Mouse (Mus musculus): ENCODE measurements around the gene Plekha5. TPM values are rescaled to one million over a fixed set of nuclear protein-coding genes. Genes with fewer than 3 reads are reported as not detected.
"Not testable (repeated sequence)": the region's sequence is repeated elsewhere in the genome, so short reads cannot be mapped to it uniquely, and the experiment has no call there.

The Plekha5 gene
- total RNA-seq, 1 experiment from 2014 or later: 26.4 TPM

GRCm38 (mm10) chr6:140577822-140578170, 153.9 kb downstream of the Plekha5 start:
- ATAC-seq (replicated peaks in 1 of 2; ENCODE audit: insufficient read depth in 1 of 2, low FRiP score in 2 of 2, low TSS enrichment in 1 of 2, low read depth in 1 of 2, poor library complexity in 2 of 2, severe bottlenecking in 2 of 2): no peak

GRCm38 (mm10) chr6:140578985-140579384, 155.1 kb downstream of the Plekha5 start:
- ATAC-seq (replicated peaks in 1 of 2; ENCODE audit: insufficient read depth in 1 of 2, low FRiP score in 2 of 2, low TSS enrichment in 1 of 2, low read depth in 1 of 2, poor library complexity in 2 of 2, severe bottlenecking in 2 of 2): not testable (repeated sequence)

- ATAC-seq (replicated peaks in 1 of 2; ENCODE audit: insufficient read depth in 1 of 2, low FRiP score in 2 of 2, low TSS enrichment in 1 of 2, low read depth in 1 of 2, poor library complexity in 2 of 2, severe bottlenecking in 2 of 2): no peak
Observed at GRCm38 (mm10) chr6:140580170-140580569, 156.3 kb downstream of the Plekha5 start.

GRCm38 (mm10) chr6:140586714-140587259, 162.9 kb downstream of the Plekha5 start:
- ATAC-seq (replicated peaks in 1 of 2; ENCODE audit: insufficient read depth in 1 of 2, low FRiP score in 2 of 2, low TSS enrichment in 1 of 2, low read depth in 1 of 2, poor library complexity in 2 of 2, severe bottlenecking in 2 of 2): no peak

- no peak for ATAC-seq (replicated peaks in 1 of 2; ENCODE audit: insufficient read depth in 1 of 2, low FRiP score in 2 of 2, low TSS enrichment in 1 of 2, low read depth in 1 of 2, poor library complexity in 2 of 2, severe bottlenecking in 2 of 2)
Observed at GRCm38 (mm10) chr6:140591331-140591730, 167.5 kb downstream of the Plekha5 start.

GRCm38 (mm10) chr6:140592713-140593112, 168.9 kb downstream of the Plekha5 start:
- ATAC-seq (replicated peaks in 1 of 2; ENCODE audit: insufficient read depth in 1 of 2, low FRiP score in 2 of 2, low TSS enrichment in 1 of 2, low read depth in 1 of 2, poor library complexity in 2 of 2, severe bottlenecking in 2 of 2): no peak

- ATAC-seq (replicated peaks in 1 of 2; ENCODE audit: insufficient read depth in 1 of 2, low FRiP score in 2 of 2, low TSS enrichment in 1 of 2, low read depth in 1 of 2, poor library complexity in 2 of 2, severe bottlenecking in 2 of 2): no peak
Observed at GRCm38 (mm10) chr6:140593420-140594170, 169.7 kb downstream of the Plekha5 start.

- ATAC-seq (replicated peaks in 1 of 2; ENCODE audit: insufficient read depth in 1 of 2, low FRiP score in 2 of 2, low TSS enrichment in 1 of 2, low read depth in 1 of 2, poor library complexity in 2 of 2, severe bottlenecking in 2 of 2): not testable (repeated sequence)
Observed at GRCm38 (mm10) chr6:140595551-140595950, 171.7 kb downstream of the Plekha5 start.

GRCm38 (mm10) chr6:140597381-140598329, 173.8 kb downstream of the Plekha5 start:
- no peak for ATAC-seq (replicated peaks in 1 of 2; ENCODE audit: insufficient read depth in 1 of 2, low FRiP score in 2 of 2, low TSS enrichment in 1 of 2, low read depth in 1 of 2, poor library complexity in 2 of 2, severe bottlenecking in 2 of 2)

GRCm38 (mm10) chr6:140598516-140598915, 174.7 kb downstream of the Plekha5 start:
- no peak for ATAC-seq (replicated peaks in 1 of 2; ENCODE audit: insufficient read depth in 1 of 2, low FRiP score in 2 of 2, low TSS enrichment in 1 of 2, low read depth in 1 of 2, poor library complexity in 2 of 2, severe bottlenecking in 2 of 2)

GRCm38 (mm10) chr6:140599337-140599736, 175.5 kb downstream of the Plekha5 start:
- ATAC-seq (replicated peaks in 1 of 2; ENCODE audit: insufficient read depth in 1 of 2, low FRiP score in 2 of 2, low TSS enrichment in 1 of 2, low read depth in 1 of 2, poor library complexity in 2 of 2, severe bottlenecking in 2 of 2): no peak

GRCm38 (mm10) chr6:140600671-140601070, 176.8 kb downstream of the Plekha5 start:
- not testable (repeated sequence) for ATAC-seq (replicated peaks in 1 of 2; ENCODE audit: insufficient read depth in 1 of 2, low FRiP score in 2 of 2, low TSS enrichment in 1 of 2, low read depth in 1 of 2, poor library complexity in 2 of 2, severe bottlenecking in 2 of 2)

GRCm38 (mm10) chr6:140601175-140601574, 177.3 kb downstream of the Plekha5 start:
- no peak for ATAC-seq (replicated peaks in 1 of 2; ENCODE audit: insufficient read depth in 1 of 2, low FRiP score in 2 of 2, low TSS enrichment in 1 of 2, low read depth in 1 of 2, poor library complexity in 2 of 2, severe bottlenecking in 2 of 2)

GRCm38 (mm10) chr6:140603228-140603944, 179.5 kb downstream of the Plekha5 start:
- ATAC-seq (replicated peaks in 1 of 2; ENCODE audit: insufficient read depth in 1 of 2, low FRiP score in 2 of 2, low TSS enrichment in 1 of 2, low read depth in 1 of 2, poor library complexity in 2 of 2, severe bottlenecking in 2 of 2): no peak

GRCm38 (mm10) chr6:140605173-140605572, 181.3 kb downstream of the Plekha5 start:
- ATAC-seq (replicated peaks in 1 of 2; ENCODE audit: insufficient read depth in 1 of 2, low FRiP score in 2 of 2, low TSS enrichment in 1 of 2, low read depth in 1 of 2, poor library complexity in 2 of 2, severe bottlenecking in 2 of 2): not testable (repeated sequence)

GRCm38 (mm10) chr6:140605732-140606131, 181.9 kb downstream of the Plekha5 start:
- no peak for ATAC-seq (replicated peaks in 1 of 2; ENCODE audit: insufficient read depth in 1 of 2, low FRiP score in 2 of 2, low TSS enrichment in 1 of 2, low read depth in 1 of 2, poor library complexity in 2 of 2, severe bottlenecking in 2 of 2)

- no peak for ATAC-seq (replicated peaks in 1 of 2; ENCODE audit: insufficient read depth in 1 of 2, low FRiP score in 2 of 2, low TSS enrichment in 1 of 2, low read depth in 1 of 2, poor library complexity in 2 of 2, severe bottlenecking in 2 of 2)
Observed at GRCm38 (mm10) chr6:140606534-140606933, 182.7 kb downstream of the Plekha5 start.
